Mouse (Mus musculus) intestine, embryonic 14.5 days (tissue): ENCODE results near the gene Pan3. TPM values are rescaled to one million over a fixed set of nuclear protein-coding genes. Genes with fewer than 3 reads are reported as not detected.
A peak's percentile ranks its signal among the peaks of the same experiment; 100 is the strongest.

Experiments
- ATAC-seq: fragments of 200-750 bp; cut with Nextera tagmentation; replicated peaks from 2 replicates; pipeline ENCODE4 v1.8.0; 2017; ENCODE audit warnings: low read depth, moderate number of reproducible peaks, moderate TSS enrichment, moderate library complexity; ENCODE audit not compliant: low FRiP score, low TSS enrichment
- DNase-seq: peaks from one replicate; pipeline ENCODE4 v3.0.0-alpha.2; 2018; ENCODE audit warnings: low spot score
- H3K27ac ChIP-seq: fragments of 300-500 bp; sonication (generic); 2 replicates; pipeline ENCODE4 v1.5.1; 2014; ENCODE audit warnings: low read depth, mild to moderate bottlenecking, control low read depth
- H3K27me3 ChIP-seq: fragments of 300-500 bp; sonication (generic); replicated peaks from 2 replicates; pipeline ENCODE4 v1.6.1; 2014; ENCODE audit warnings: low read length, control low read depth; ENCODE audit not compliant: control insufficient read depth, insufficient read depth
- H3K36me3 ChIP-seq: fragments of 300-500 bp; sonication (generic); 2 replicates; pipeline ENCODE4 v1.6.1; 2014; ENCODE audit warnings: low read length, control low read depth; ENCODE audit not compliant: control insufficient read depth, insufficient read depth
- H3K4me1 ChIP-seq: fragments of 300-500 bp; sonication (generic); replicated peaks from 2 replicates; pipeline ENCODE4 v1.6.1; 2014; ENCODE audit warnings: low read length, control low read depth, mixed read lengths; ENCODE audit not compliant: control insufficient read depth, insufficient read depth
- H3K4me2 ChIP-seq: fragments of 300-500 bp; sonication (generic); 2 replicates; pipeline ENCODE4 v1.6.1; 2014; ENCODE audit warnings: low read length
- H3K4me3 ChIP-seq: fragments of 300-500 bp; sonication (generic); 2 replicates; pipeline ENCODE4 v1.5.1; 2014; ENCODE audit warnings: low read depth, low read length, control low read depth, mixed read lengths
- H3K9ac ChIP-seq: fragments of 300-500 bp; sonication (generic); 2 replicates; pipeline ENCODE4 v1.6.1; 2014; ENCODE audit warnings: mild to moderate bottlenecking, low read length
- H3K9me3 ChIP-seq: fragments of 300-500 bp; sonication (generic); 2 replicates; pipeline ENCODE4 v1.6.1; 2016; ENCODE audit warnings: low read length, control low read depth; ENCODE audit not compliant: control insufficient read depth
- WGBS: fragments of 180-500 bp; shearing (Covaris S2); extraction: QIAGEN DNeasy Blood & Tissue Kit; methylation state at CpG from one replicate; pipeline ENCODE4 v1.1.7; 2014; 5-methylcytosine and 5-hydroxymethylcytosine counted together
- polyA plus RNA-seq: library from polyadenylated mRNA; unstranded; fragments of >200 nt; fragmentation: Nextera tagmentation; extraction: Ambion mirVana; gene quantifications from 2 replicates; pipeline ENCODE4 v1.2.1, GENCODE M21; 2014

The Pan3 gene
- polyA plus RNA-seq, 1 experiment from 2014 or later, result 75.0 TPM

DNA sequence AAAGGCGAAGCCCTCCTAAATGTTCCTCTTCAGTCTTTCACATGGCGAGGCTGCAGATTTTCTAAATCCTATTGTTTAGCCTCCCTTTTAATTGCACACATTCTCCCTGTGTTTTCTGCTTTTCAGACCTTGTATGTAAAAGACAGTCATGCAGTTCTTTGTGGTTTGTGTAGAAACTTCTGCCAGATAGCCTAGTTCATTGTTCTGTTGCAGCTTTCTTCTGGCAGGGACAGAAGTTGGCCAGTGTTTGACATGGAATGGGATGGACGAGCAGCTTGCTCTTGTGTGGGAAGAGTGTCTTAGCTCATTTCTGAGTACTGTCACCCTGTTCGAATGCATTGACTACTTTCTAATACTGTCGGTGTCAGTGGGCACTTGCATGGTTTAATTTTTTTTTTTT is 6.5 kb downstream of the Pan3 start:
- H3K4me1 ChIP-seq, result peaks cover 41% of the 10 kb centered on the region
- H3K36me3 ChIP-seq, result peaks cover 2% of the 10 kb centered on the region; the same call in 1 of the 2 replicates
- DNase-seq (no peak), ATAC-seq (no peak)
- no peak overlapping the region for H3K27ac ChIP-seq
- no peaks in the 10 kb centered on the region for H3K27me3 ChIP-seq
- 75% methylated on average over 5 of the region's 5 CpGs for WGBS
- no peak overlapping the region for H3K9ac ChIP-seq
- no peaks in the 10 kb centered on the region for H3K9me3 ChIP-seq
- H3K4me2 ChIP-seq, result no peak overlapping the region
- no peak overlapping the region for H3K4me3 ChIP-seq

DNA sequence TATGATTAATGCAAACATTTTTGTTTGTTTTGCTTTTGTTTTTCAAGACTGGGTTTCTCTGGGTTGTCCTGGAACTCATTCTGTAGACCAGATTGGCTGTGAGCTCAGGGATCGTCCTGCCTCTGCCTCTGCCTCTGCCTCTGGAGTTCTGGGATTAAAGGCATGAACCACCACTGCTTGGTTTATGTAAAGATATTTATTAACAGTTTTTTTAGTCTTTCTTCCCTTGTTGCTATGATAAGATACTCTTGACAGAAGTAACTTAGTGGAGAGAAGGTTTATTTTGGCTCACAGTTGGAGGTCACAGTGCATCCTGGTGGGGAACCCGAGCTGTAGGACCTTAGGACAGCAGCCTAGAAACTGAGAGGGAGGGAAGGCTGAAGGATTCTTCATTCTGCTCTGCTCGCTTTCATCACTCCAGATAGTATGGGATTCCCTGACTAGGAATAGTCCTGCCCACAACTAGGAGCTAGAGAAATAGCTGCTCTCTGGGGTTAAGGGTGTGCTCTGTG is 11.1 kb downstream of the Pan3 start:
- H3K9ac ChIP-seq, result no peak overlapping the region
- DNase-seq (no peak), ATAC-seq (no peak)
- H3K4me2 ChIP-seq, result no peak overlapping the region
- no peaks in the 10 kb centered on the region for H3K27me3 ChIP-seq
- H3K9me3 ChIP-seq, result no peaks in the 10 kb centered on the region
- no peak overlapping the region for H3K4me3 ChIP-seq
- WGBS, result 84% methylated on average over 3 of the region's 3 CpGs
- no peak overlapping the region for H3K27ac ChIP-seq
- 0 out of 2 replicates have a peak, but pooled peaks cover 11% of the 10 kb centered on the region for H3K4me1 ChIP-seq
- H3K36me3 ChIP-seq, result no peaks in the 10 kb centered on the region

DNA sequence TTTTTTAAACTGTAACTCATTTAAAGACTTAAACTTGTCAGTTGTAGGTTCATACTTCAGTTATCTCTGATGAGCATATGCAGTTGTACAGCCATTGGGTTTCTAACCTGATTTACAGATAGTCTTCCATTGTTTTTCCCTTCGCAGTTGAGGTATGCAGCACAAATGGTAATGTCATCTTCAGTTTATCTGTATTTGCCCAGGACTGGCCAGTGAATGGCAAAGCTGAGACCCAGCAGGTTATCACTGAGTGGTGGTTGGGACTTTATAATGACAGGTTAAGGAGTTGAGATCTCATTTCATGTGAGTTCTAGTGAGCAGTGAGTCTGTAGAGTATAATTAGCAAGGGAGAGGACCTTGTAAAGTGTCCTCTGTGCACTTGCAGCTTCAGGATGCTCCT is 12.0 kb downstream of the Pan3 start:
- DNase-seq (no peak), ATAC-seq (no peak)
- Histone ChIP-seq H3K4me3 (no peak overlapping the region), H3K9me3 (no peaks in the 10 kb centered on the region), H3K9ac (no peak overlapping the region), H3K4me1 (0 out of 2 replicates have a peak, but pooled peaks cover 10% of the 10 kb centered on the region), H3K4me2 (no peak overlapping the region), H3K36me3 (no peaks in the 10 kb centered on the region), H3K27me3 (no peaks in the 10 kb centered on the region), H3K27ac (no peak overlapping the region)
- 97% methylated on average over 1 of the region's 1 CpGs for WGBS

DNA sequence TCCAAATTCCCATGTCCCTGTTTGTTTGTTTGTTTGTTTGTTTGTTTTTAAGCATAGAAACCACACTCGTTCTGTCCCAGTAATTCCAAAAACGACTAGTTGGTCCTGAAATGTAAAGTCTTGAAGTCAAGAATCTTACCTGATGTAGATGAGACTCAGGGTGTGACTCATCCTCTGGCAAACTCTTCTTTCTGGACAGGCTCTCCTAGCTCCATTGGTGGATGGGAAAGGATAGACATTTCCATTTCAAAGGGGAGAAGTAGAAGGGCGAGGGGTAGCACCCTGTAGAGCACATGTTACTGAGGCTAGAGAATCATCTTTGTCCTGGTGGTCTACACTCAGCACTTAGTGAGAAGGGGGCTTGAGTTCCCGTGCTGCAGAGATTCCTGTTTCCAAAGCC is 12.8 kb downstream of the Pan3 start:
- DNase-seq, result no peak
- no peak for ATAC-seq
- H3K27me3 ChIP-seq, result no peaks in the 10 kb centered on the region
- no peak overlapping the region for H3K9ac ChIP-seq
- H3K27ac ChIP-seq, result no peak overlapping the region
- no peaks in the 10 kb centered on the region for H3K36me3 ChIP-seq
- 0 out of 2 replicates have a peak, but pooled peaks cover 8% of the 10 kb centered on the region for H3K4me1 ChIP-seq
- no peaks in the 10 kb centered on the region for H3K9me3 ChIP-seq
- H3K4me2 ChIP-seq, result no peak overlapping the region
- WGBS, result 80% methylated on average over 4 of the region's 4 CpGs
- no peak overlapping the region for H3K4me3 ChIP-seq

DNA sequence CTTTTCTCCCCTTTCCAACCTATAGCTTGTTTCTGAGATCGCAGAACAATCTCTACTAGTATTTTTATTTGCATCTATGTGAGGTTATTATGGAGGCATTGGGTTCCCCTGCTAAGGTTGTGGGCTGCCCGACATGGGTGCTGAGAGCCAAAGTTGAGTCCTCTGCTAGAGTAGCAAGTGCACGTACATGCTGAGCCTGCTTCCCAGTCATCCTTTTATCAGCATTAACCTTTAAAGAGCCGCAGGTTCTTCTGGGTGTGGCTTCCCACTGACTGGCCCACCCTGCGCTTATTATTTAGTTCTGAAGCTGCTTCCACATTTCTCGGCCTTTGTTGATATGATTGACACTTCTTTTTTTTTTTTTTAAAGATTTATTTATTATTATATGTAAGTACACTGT is 14.3 kb downstream of the Pan3 start:
- Histone ChIP-seq H3K9me3 (no peaks in the 10 kb centered on the region), H3K36me3 (no peaks in the 10 kb centered on the region), H3K4me3 (no peak overlapping the region), H3K9ac (no peak overlapping the region), H3K27ac (no peak overlapping the region), H3K27me3 (no peaks in the 10 kb centered on the region), H3K4me2 (no peak overlapping the region), H3K4me1 (0 out of 2 replicates have a peak, but pooled peaks cover 7% of the 10 kb centered on the region)
- 77% methylated on average over 6 of the region's 6 CpGs for WGBS
- ATAC-seq (no peak), DNase-seq (peak; percentile 44)

DNA sequence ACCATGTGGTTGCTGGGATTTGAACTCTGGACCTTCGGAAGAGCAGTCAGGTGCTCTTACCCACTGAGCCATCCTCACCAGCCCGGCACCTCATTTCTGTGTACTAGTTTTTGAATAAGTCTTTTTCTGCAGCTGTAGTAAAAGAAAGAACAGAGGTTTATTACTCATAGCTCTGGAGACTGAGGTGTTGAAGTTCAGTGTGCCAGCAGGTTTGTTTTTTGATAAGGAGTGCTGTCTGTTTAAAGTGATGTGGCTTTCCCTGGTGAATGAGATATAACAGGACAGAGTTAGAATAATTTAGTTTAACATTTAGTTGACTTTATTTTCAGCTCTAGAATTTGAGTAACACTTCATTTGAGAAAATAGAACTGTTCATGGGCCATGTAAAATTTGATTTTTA is 14.8 kb downstream of the Pan3 start:
- H3K36me3 ChIP-seq, result no peaks in the 10 kb centered on the region
- H3K9me3 ChIP-seq, result no peaks in the 10 kb centered on the region
- H3K27me3 ChIP-seq, result no peaks in the 10 kb centered on the region
- ATAC-seq (no peak), DNase-seq (peak; percentile 4)
- no peak overlapping the region for H3K4me2 ChIP-seq
- WGBS, result 81% methylated on average over 2 of the region's 2 CpGs
- no peak overlapping the region for H3K9ac ChIP-seq
- 0 out of 2 replicates have a peak, but pooled peaks cover 7% of the 10 kb centered on the region for H3K4me1 ChIP-seq
- H3K27ac ChIP-seq, result no peak overlapping the region
- no peak overlapping the region for H3K4me3 ChIP-seq

DNA sequence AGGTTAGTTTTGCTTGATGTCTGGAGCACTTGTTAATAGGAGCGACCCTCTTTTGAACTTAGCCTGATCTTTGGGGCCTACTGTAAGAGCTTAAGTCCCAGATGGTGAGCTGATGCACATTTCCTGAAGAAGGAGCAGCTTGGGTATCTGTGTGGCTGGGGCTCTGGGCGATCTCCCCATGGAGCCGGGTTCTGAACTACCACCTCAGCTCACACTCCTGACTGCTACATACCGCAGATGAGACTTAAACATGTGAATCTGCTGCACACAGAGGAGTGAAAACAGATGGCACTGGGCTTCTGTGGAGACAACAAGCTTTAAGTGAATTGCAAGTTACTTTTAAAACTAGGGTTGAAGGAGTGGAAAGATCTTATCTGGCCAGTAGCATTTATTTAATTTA is 15.3 kb downstream of the Pan3 start:
- 85% methylated on average over 4 of the region's 4 CpGs for WGBS
- Histone ChIP-seq H3K36me3 (no peaks in the 10 kb centered on the region), H3K4me1 (0 out of 2 replicates have a peak, but pooled peaks cover 7% of the 10 kb centered on the region), H3K4me2 (no peak overlapping the region), H3K27me3 (no peaks in the 10 kb centered on the region), H3K27ac (no peak overlapping the region), H3K4me3 (no peak overlapping the region), H3K9me3 (no peaks in the 10 kb centered on the region), H3K9ac (no peak overlapping the region)
- ATAC-seq (no peak), DNase-seq (peak; percentile 44)

DNA sequence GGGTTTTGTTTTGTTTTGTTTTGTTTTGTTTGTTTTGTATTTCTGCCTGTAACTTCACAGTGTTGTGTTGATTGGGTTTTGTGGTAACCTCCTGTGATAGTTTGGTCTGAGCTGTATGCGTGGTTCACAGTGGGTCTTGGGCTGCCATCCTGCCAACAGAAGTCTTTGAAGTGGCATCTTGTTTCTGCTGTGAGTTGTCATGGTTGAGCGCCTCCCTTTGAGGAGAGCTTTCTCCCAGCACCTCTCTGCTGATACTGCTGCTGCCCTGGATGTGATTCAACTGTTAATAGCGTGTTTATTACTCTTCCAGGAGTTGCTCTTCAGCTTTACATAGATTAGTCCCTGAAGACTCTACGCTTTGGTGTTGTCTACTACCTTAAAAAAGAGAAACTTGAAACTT is 18.6 kb downstream of the Pan3 start:
- no peak overlapping the region for H3K4me3 ChIP-seq
- no peak overlapping the region for H3K4me2 ChIP-seq
- H3K4me1 ChIP-seq, result 0 out of 2 replicates have a peak, but pooled peaks cover 7% of the 10 kb centered on the region
- no peaks in the 10 kb centered on the region for H3K9me3 ChIP-seq
- H3K9ac ChIP-seq, result no peak overlapping the region
- peaks cover 20% of the 10 kb centered on the region; the same call in 1 of the 2 replicates for H3K36me3 ChIP-seq
- WGBS, result 74% methylated on average over 4 of the region's 4 CpGs
- ATAC-seq (no peak), DNase-seq (peak; percentile 24)
- no peaks in the 10 kb centered on the region for H3K27me3 ChIP-seq
- H3K27ac ChIP-seq, result no peak overlapping the region

DNA sequence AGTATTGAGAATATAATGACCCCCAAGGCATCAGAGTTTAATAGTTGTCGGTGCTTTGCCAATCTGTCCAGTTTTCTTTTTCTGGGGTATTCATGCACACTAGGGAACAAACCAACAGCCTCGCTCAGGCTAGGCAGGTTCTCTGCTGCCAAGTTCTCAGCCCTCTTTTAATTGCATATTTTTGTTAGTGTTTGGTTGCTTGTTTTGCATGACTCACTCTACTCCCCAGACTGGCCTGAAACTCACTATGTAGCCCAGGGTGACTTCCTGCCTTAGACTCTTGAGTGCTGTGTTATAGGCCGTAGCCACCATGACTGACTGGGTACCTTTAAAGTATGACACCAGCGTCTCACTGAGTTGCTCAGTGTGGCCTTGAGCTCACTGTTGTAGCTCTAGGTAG is 19.0 kb downstream of the Pan3 start:
- ATAC-seq, result no peak
- 89% methylated on average over 4 of the region's 4 CpGs for WGBS
- Histone ChIP-seq H3K9ac (no peak overlapping the region), H3K4me1 (0 out of 2 replicates have a peak, but pooled peaks cover 7% of the 10 kb centered on the region), H3K27ac (no peak overlapping the region), H3K4me3 (no peak overlapping the region), H3K4me2 (no peak overlapping the region), H3K9me3 (no peaks in the 10 kb centered on the region), H3K36me3 (peaks cover 22% of the 10 kb centered on the region; the same call in 1 of the 2 replicates), H3K27me3 (no peaks in the 10 kb centered on the region)
- peak; percentile 38 for DNase-seq
